23 mouse cellular contexts compared by ENCODE assay signal in the genomic region with DNA sequence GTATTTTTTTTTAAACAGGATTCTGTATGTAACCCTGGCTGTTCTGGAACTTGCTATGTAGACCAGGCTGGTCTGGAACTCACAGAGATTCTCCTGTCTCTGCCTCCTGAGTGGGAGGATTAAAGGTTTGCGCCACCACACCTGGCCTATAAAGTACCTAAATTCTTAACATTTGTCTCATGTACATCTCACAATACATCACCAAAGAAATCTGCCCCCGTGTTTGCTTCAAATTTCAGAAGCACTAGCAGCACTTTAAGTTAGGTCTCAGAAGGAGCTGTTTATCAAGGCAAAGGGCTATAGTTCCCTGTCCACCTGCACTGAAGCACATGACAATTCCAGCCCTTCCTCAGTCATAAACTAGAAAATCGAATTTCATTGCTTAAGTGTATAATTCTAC. TPM values are rescaled to one million over a fixed set of nuclear protein-coding genes. Genes with fewer than 3 reads are reported as not detected.
DNase-seq lines count a peak whose midpoint lies in the region; ATAC-seq and TF ChIP-seq lines count a peak whose summit lies in the region.
"Had no signal": no experiment of that assay in that cellular context is flagged by ENCODE, and none has a peak within 500 bp of the region (broad histone marks: within the 10 kb centered on the region; RNA-seq: fewer than 3 reads in every experiment).

No protein-coding gene starts in this region.

- H3K4me1 ChIP-seq in intestine, postnatal 0 days (replicated peaks; ENCODE audit: control insufficient read depth, insufficient read depth, low read length), result no peaks in the 10 kb centered on the region
- no peaks in the 10 kb centered on the region for H3K4me1 ChIP-seq in intestine, embryonic 16.5 days (ENCODE audit: control insufficient read depth, insufficient read depth, low read length)
- H3K4me1 ChIP-seq in MEL (ENCODE audit: control insufficient read depth in 1 of 2, insufficient read depth in 2 of 2, low read length in 2 of 2), result no peaks in the 10 kb centered on the region
- no peaks in the 10 kb centered on the region for H3K4me1 ChIP-seq in heart, embryonic 10.5 days
- H3K4me1 ChIP-seq: embryonic facial prominence, embryonic 13.5 days; embryonic facial prominence, embryonic 15.5 days; forebrain, embryonic 10.5 days; forebrain, embryonic 12.5 days had no signal

- WGBS in intestine, postnatal 0 days, result 73% methylated on average over 3 of the region's 3 CpGs
- WGBS in intestine, embryonic 16.5 days, result 88% methylated on average over 3 of the region's 3 CpGs
- WGBS in heart, embryonic 10.5 days, result 84% methylated on average over 3 of the region's 3 CpGs

- peak; percentile 75 for ATAC-seq in intestine, postnatal 0 days
- ATAC-seq in intestine, embryonic 16.5 days, result no peak; the same call in 1 of the 2 replicates
- ATAC-seq: forebrain, embryonic 14.5 days; forebrain, embryonic 16.5 days had no signal

- TF ChIP-seq POLR2A in MEL (IDR thresholded peaks at IDR 0.05; ENCODE audit: control insufficient read depth in 1 of 2, insufficient read depth in 1 of 2, low read depth in 1 of 2, low read length in 2 of 2, poor library complexity in 1 of 2), result no peak

- no peak overlapping the region for H3K4me2 ChIP-seq in intestine, postnatal 0 days (replicated peaks; ENCODE audit: low read depth)
- H3K4me2 ChIP-seq in intestine, embryonic 16.5 days (ENCODE audit: low read depth, low read length), result no peak overlapping the region
- H3K4me2 ChIP-seq: embryonic facial prominence, embryonic 13.5 days; embryonic facial prominence, embryonic 15.5 days; forebrain, embryonic 12.5 days had no signal

- no peak for TF ChIP-seq CTCF in intestine, postnatal 0 days (IDR thresholded peaks at IDR 0.05; ENCODE audit: low read depth)
- TF ChIP-seq CTCF in MEL (IDR thresholded peaks at IDR 0.05 in 2 of 3, conservative IDR thresholded peaks at IDR 0.05 in 1 of 3; ENCODE audit: control insufficient read depth in 1 of 3, insufficient read depth in 1 of 3, low read depth in 2 of 3, low read length in 3 of 3, poor library complexity in 1 of 3, severe bottlenecking in 1 of 3), result no peak

- TF ChIP-seq RAD21 in MEL (IDR thresholded peaks at IDR 0.05; ENCODE audit: low read depth, low read length), result no peak

- no peaks in the 10 kb centered on the region for H3K79me2 ChIP-seq in MEL (ENCODE audit: control insufficient read depth, insufficient read depth, low read length, poor library complexity)

- peak; percentile 46 for DNase-seq in MEL (ENCODE audit: low read depth, low spot score)
- DNase-seq in heart, embryonic 10.5 days (ENCODE audit: low spot score), result no peak
- DNase-seq in frontal cortex, adult 2 months (ENCODE audit: extremely low spot score in 1 of 2, low spot score in 1 of 2), result no peak
- DNase-seq: adrenal gland, adult 2 months; adrenal gland, postnatal 10 days; adrenal gland, postnatal 25 days; cerebellum, adult 11 months; cerebellum, adult 18-20 months; cerebellum, adult 8-10 months; cerebellum, adult 9-11 months; cerebellum, postnatal 14 days; cerebellum, postnatal 36 days; embryo, embryonic 11 days had no signal

- H3K4me3 ChIP-seq in intestine, postnatal 0 days (ENCODE audit: low read depth, low read length), result no peak overlapping the region
- H3K4me3 ChIP-seq in intestine, embryonic 16.5 days (ENCODE audit: low read length), result no peak overlapping the region
- H3K4me3 ChIP-seq in MEL (ENCODE audit: control insufficient read depth in 1 of 2, insufficient read depth in 1 of 2, low read depth in 2 of 2, low read length in 2 of 2), result no peak overlapping the region
- no peak overlapping the region for H3K4me3 ChIP-seq in heart, embryonic 10.5 days
- H3K4me3 ChIP-seq: embryonic facial prominence, embryonic 13.5 days; embryonic facial prominence, embryonic 15.5 days; erythroblast, embryonic 14.5 days; forebrain, embryonic 10.5 days; forebrain, embryonic 12.5 days had no signal

- TF ChIP-seq EP300 in MEL (IDR thresholded peaks at IDR 0.05; ENCODE audit: low read depth in 1 of 2, low read length in 2 of 2), result no peak

- H3K9me3 ChIP-seq in intestine, postnatal 0 days (ENCODE audit: control insufficient read depth), result no peaks in the 10 kb centered on the region
- H3K9me3 ChIP-seq in intestine, embryonic 16.5 days (ENCODE audit: control insufficient read depth, low read length), result no peaks in the 10 kb centered on the region
- no peaks in the 10 kb centered on the region for H3K9me3 ChIP-seq in MEL (replicated peaks; ENCODE audit: insufficient read depth, low read length)
- H3K9me3 ChIP-seq in heart, embryonic 10.5 days, result no peaks in the 10 kb centered on the region
- H3K9me3 ChIP-seq: embryonic facial prominence, embryonic 13.5 days; embryonic facial prominence, embryonic 15.5 days; forebrain, embryonic 10.5 days; forebrain, embryonic 12.5 days; G1E had no signal

- H3K27me3 ChIP-seq in intestine, postnatal 0 days (replicated peaks; ENCODE audit: control insufficient read depth, insufficient read depth, low read length), result no peaks in the 10 kb centered on the region
- H3K27me3 ChIP-seq in intestine, embryonic 16.5 days (replicated peaks; ENCODE audit: control insufficient read depth, insufficient read depth, low read length), result no peaks in the 10 kb centered on the region
- H3K27me3 ChIP-seq in MEL (ENCODE audit: control insufficient read depth in 1 of 2, insufficient read depth in 2 of 2, low read length in 2 of 2), result no peaks in the 10 kb centered on the region
- no peaks in the 10 kb centered on the region for H3K27me3 ChIP-seq in heart, embryonic 10.5 days (ENCODE audit: insufficient read depth, poor library complexity, severe bottlenecking)
- H3K27me3 ChIP-seq: embryonic facial prominence, embryonic 13.5 days; embryonic facial prominence, embryonic 15.5 days; forebrain, embryonic 12.5 days had no signal

- H3K27ac ChIP-seq in intestine, postnatal 0 days (ENCODE audit: low read depth, low read length), result no peak overlapping the region
- no peak overlapping the region for H3K27ac ChIP-seq in intestine, embryonic 16.5 days (ENCODE audit: low read length)
- no peak overlapping the region for H3K27ac ChIP-seq in MEL (ENCODE audit: control insufficient read depth, low read depth, low read length)
- H3K27ac ChIP-seq in heart, embryonic 10.5 days, result no peak overlapping the region
- H3K27ac ChIP-seq: embryonic facial prominence, embryonic 13.5 days; embryonic facial prominence, embryonic 15.5 days; forebrain, embryonic 10.5 days; forebrain, embryonic 12.5 days had no signal

- H3K9ac ChIP-seq in intestine, postnatal 0 days (ENCODE audit: low read depth, low read length), result no peak overlapping the region
- no peak overlapping the region for H3K9ac ChIP-seq in intestine, embryonic 16.5 days (ENCODE audit: low read depth, low read length)
- H3K9ac ChIP-seq in MEL (ENCODE audit: control insufficient read depth, low read depth, low read length, poor library complexity, severe bottlenecking), result no peak overlapping the region
- H3K9ac ChIP-seq: embryonic facial prominence, embryonic 13.5 days; embryonic facial prominence, embryonic 15.5 days; forebrain, embryonic 12.5 days had no signal

- peaks cover 5% of the 10 kb centered on the region; the same call in 1 of the 2 replicates for H3K36me3 ChIP-seq in intestine, postnatal 0 days (ENCODE audit: control insufficient read depth, insufficient read depth)
- 0 out of 2 replicates have a peak, but pooled peaks cover 3% of the 10 kb centered on the region for H3K36me3 ChIP-seq in intestine, embryonic 16.5 days (ENCODE audit: control insufficient read depth, insufficient read depth, low read length)
- peaks cover 0 to 13% of the 10 kb centered on the region in 2 experiments; a peak in 2 of 4 replicates for H3K36me3 ChIP-seq in MEL (ENCODE audit: control insufficient read depth in 1 of 2, insufficient read depth in 2 of 2, low read length in 2 of 2)
- H3K36me3 ChIP-seq in heart, embryonic 10.5 days, result peaks cover 5% of the 10 kb centered on the region; the same call in 1 of the 2 replicates

TF ChIP-seq in MEL, 35 proteins besides CTCF, POLR2A, EP300 and RAD21:
- no peak for TF ChIP-seq MEF2A (IDR thresholded peaks at IDR 0.05; ENCODE audit: extremely low read depth, insufficient replicate concordance, low read depth, low read length, poor library complexity, severe bottlenecking)
- peak; percentile 37; the same call in 1 of the 2 replicates for TF ChIP-seq ZMIZ1 (IDR thresholded peaks at IDR 0.05; ENCODE audit: low read depth, low read length)
- TF ChIP-seq ZC3H11A (IDR thresholded peaks at IDR 0.05; ENCODE audit: low read depth, low read length), result no peak
- peak; percentile 86 for TF ChIP-seq POLR2AphosphoS2 (IDR thresholded peaks at IDR 0.05; ENCODE audit: low read length)

RNA-seq across cellular contexts. Expression of a gene that starts 36.5 kb away (rescaled TPM):
- polyA plus RNA-seq in intestine, postnatal 0 days (2015; fragmentation: Nextera tagmentation; extraction: Ambion mirVana), result 96.3 and 96.6 TPM in 2 replicates
- 74.5 and 77.6 TPM in 2 replicates for polyA plus RNA-seq in intestine, embryonic 16.5 days (2015; fragmentation: Nextera tagmentation; extraction: Ambion mirVana)
- 42.0 and 95.6 TPM in 2 replicates for total RNA-seq in MEL (2012; rRNA removed)
- polyA plus RNA-seq in MEL (2012; ENCODE audit: insufficient read depth in 1 of 2, insufficient read length in 2 of 2, low read depth in 1 of 2, low replicate concordance in 2 of 2, missing spikeins in 1 of 2), result 100 to 1,000 TPM; 114 to 273 TPM
- 47.3 and 52.8 TPM in 2 replicates for polyA plus RNA-seq in heart, embryonic 10.5 days (2016; fragmentation: Nextera tagmentation; extraction: Ambion mirVana)
- polyA plus RNA-seq in frontal cortex, adult 2 months (2012; rRNA removed), result 28.8 and 30.0 TPM in 2 replicates

RNA-seq across cellular contexts. Expression of a gene that starts 47.5 kb away (rescaled TPM):
- 98.6 and 98.8 TPM in 2 replicates for polyA plus RNA-seq in intestine, postnatal 0 days (2015; fragmentation: Nextera tagmentation; extraction: Ambion mirVana)
- 124 and 125 TPM in 2 replicates for polyA plus RNA-seq in intestine, embryonic 16.5 days (2015; fragmentation: Nextera tagmentation; extraction: Ambion mirVana)
- 125 and 156 TPM in 2 replicates for total RNA-seq in MEL (2012; rRNA removed)
- 100 to 1,000 TPM; 208 to 270 TPM for polyA plus RNA-seq in MEL (2012; ENCODE audit: insufficient read depth in 1 of 2, insufficient read length in 2 of 2, low read depth in 1 of 2, low replicate concordance in 2 of 2, missing spikeins in 1 of 2)
- 146 and 161 TPM in 2 replicates for polyA plus RNA-seq in heart, embryonic 10.5 days (2016; fragmentation: Nextera tagmentation; extraction: Ambion mirVana)
- 89.6 and 96.8 TPM in 2 replicates for polyA plus RNA-seq in frontal cortex, adult 2 months (2012; rRNA removed)
